Mouse (Mus musculus): ENCODE results near the gene Tango6. TPM values are rescaled to one million over a fixed set of nuclear protein-coding genes. Genes with fewer than 3 reads are reported as not detected.

Tango6 gene
- polyA plus RNA-seq, 1 experiment from 2014 or later = 7.1 TPM

DNA sequence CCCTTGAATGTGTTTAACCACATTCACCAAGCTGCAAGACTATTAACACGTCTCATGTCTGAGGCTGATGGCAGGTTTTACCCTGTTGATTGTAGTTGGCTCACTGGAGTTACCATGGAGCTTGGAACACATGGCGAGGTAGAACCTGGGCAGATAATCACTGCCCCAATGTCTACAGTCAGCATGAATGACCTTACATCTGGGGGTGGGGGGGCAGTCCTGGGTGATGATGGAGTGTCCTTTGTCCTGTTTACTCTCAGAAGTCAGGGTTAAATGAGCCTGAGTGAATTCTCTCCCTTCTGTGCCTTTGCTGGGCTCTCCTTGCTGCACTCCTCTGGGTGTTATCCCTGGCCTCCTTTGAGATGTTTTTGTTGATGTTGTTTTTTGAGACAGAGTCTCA is 40.7 kb upstream of the Tango6 start:
- Histone ChIP-seq H3K9ac (ENCODE audit: low read length) (no peak overlapping the region), H3K4me3 (ENCODE audit: control insufficient read depth in 1 of 2, insufficient read depth in 1 of 2, low read depth in 1 of 2, low read length in 2 of 2) (no peak overlapping the region), H3K36me3 (ENCODE audit: control insufficient read depth, insufficient read depth, low read length) (no peaks in the 10 kb centered on the region), H3K4me2 (ENCODE audit: low read length) (no peak overlapping the region), H3K27me3 (ENCODE audit: control insufficient read depth, insufficient read depth, low read length) (no peaks in the 10 kb centered on the region), H3K9me3 (ENCODE audit: control insufficient read depth, low read length) (no peaks in the 10 kb centered on the region), H3K4me1 (ENCODE audit: control insufficient read depth in 2 of 2, insufficient read depth in 2 of 2, low read length in 2 of 2) (no peaks in the 10 kb centered on the region), H3K27ac (replicated peaks in 1 of 2; ENCODE audit: control insufficient read depth in 1 of 2, insufficient read depth in 1 of 2, low read depth in 2 of 2, low read length in 2 of 2) (no peak overlapping the region)
- 84% methylated on average over 2 of the region's 2 CpGs for WGBS
- no peak for ATAC-seq (ENCODE audit: insufficient number of reproducible peaks, insufficient read depth, low FRiP score, low read depth)

- Histone ChIP-seq H3K9ac (ENCODE audit: low read length) (no peak overlapping the region), H3K4me1 (ENCODE audit: control insufficient read depth in 2 of 2, insufficient read depth in 2 of 2, low read length in 2 of 2) (no peaks in the 10 kb centered on the region), H3K36me3 (ENCODE audit: control insufficient read depth, insufficient read depth, low read length) (no peaks in the 10 kb centered on the region), H3K9me3 (ENCODE audit: control insufficient read depth, low read length) (no peaks in the 10 kb centered on the region), H3K4me2 (ENCODE audit: low read length) (no peak overlapping the region), H3K27ac (replicated peaks in 1 of 2; ENCODE audit: control insufficient read depth in 1 of 2, insufficient read depth in 1 of 2, low read depth in 2 of 2, low read length in 2 of 2) (no peak overlapping the region), H3K27me3 (ENCODE audit: control insufficient read depth, insufficient read depth, low read length) (no peaks in the 10 kb centered on the region), H3K4me3 (ENCODE audit: control insufficient read depth in 1 of 2, insufficient read depth in 1 of 2, low read depth in 1 of 2, low read length in 2 of 2) (no peak overlapping the region)
- no peak for ATAC-seq (ENCODE audit: insufficient number of reproducible peaks, insufficient read depth, low FRiP score, low read depth)
- WGBS = 86% methylated on average over 4 of the region's 4 CpGs
Measured at GRCm38 (mm10) chr8:106643100-106643499, 39.8 kb upstream of the Tango6 start.

- 69% methylated on average over 3 of the region's 3 CpGs for WGBS
- Histone ChIP-seq H3K27me3 (ENCODE audit: control insufficient read depth, insufficient read depth, low read length) (no peaks in the 10 kb centered on the region), H3K36me3 (ENCODE audit: control insufficient read depth, insufficient read depth, low read length) (no peaks in the 10 kb centered on the region), H3K4me2 (ENCODE audit: low read length) (no peak overlapping the region), H3K4me3 (ENCODE audit: control insufficient read depth in 1 of 2, insufficient read depth in 1 of 2, low read depth in 1 of 2, low read length in 2 of 2) (no peak overlapping the region), H3K9me3 (ENCODE audit: control insufficient read depth, low read length) (no peaks in the 10 kb centered on the region), H3K27ac (replicated peaks in 1 of 2; ENCODE audit: control insufficient read depth in 1 of 2, insufficient read depth in 1 of 2, low read depth in 2 of 2, low read length in 2 of 2) (no peak overlapping the region), H3K4me1 (ENCODE audit: control insufficient read depth in 2 of 2, insufficient read depth in 2 of 2, low read length in 2 of 2) (no peaks in the 10 kb centered on the region), H3K9ac (ENCODE audit: low read length) (no peak overlapping the region)
- no peak for ATAC-seq (ENCODE audit: insufficient number of reproducible peaks, insufficient read depth, low FRiP score, low read depth)
Measured at GRCm38 (mm10) chr8:106644957-106645356, 37.9 kb upstream of the Tango6 start.

DNA sequence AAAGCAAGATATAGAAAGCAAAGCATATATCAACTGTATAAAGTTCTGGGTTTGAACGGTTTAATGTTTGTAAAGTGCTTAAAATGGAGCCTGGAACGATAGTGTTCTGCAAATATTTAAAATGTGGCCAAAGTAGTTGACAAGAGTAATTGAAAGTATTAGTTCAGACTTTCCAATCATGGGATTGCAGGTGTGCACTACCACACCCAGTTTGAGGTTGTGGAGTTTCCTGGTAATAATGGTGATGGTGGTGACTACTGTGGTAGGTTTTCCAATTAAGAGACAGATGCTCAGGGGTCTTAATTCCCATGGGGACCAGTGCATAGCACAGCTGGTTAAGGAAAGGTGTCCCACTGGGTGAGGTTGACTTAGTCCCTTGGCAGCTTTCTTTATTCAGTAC is 36.7 kb upstream of the Tango6 start:
- ATAC-seq (ENCODE audit: insufficient number of reproducible peaks, insufficient read depth, low FRiP score, low read depth) = no peak
- no peak overlapping the region for H3K4me3 ChIP-seq (ENCODE audit: control insufficient read depth in 1 of 2, insufficient read depth in 1 of 2, low read depth in 1 of 2, low read length in 2 of 2)
- H3K4me1 ChIP-seq (ENCODE audit: control insufficient read depth in 2 of 2, insufficient read depth in 2 of 2, low read length in 2 of 2) = no peaks in the 10 kb centered on the region
- H3K9me3 ChIP-seq (ENCODE audit: control insufficient read depth, low read length) = no peaks in the 10 kb centered on the region
- no peak overlapping the region for H3K4me2 ChIP-seq (ENCODE audit: low read length)
- no peak overlapping the region for H3K9ac ChIP-seq (ENCODE audit: low read length)
- no peaks in the 10 kb centered on the region for H3K36me3 ChIP-seq (ENCODE audit: control insufficient read depth, insufficient read depth, low read length)
- H3K27me3 ChIP-seq (ENCODE audit: control insufficient read depth, insufficient read depth, low read length) = no peaks in the 10 kb centered on the region
- WGBS = 85% methylated on average over 2 of the region's 2 CpGs
- H3K27ac ChIP-seq (replicated peaks in 1 of 2; ENCODE audit: control insufficient read depth in 1 of 2, insufficient read depth in 1 of 2, low read depth in 2 of 2, low read length in 2 of 2) = no peak overlapping the region

GRCm38 (mm10) chr8:106646731-106647130 is 36.1 kb upstream of the Tango6 start:
- H3K27me3 ChIP-seq (ENCODE audit: control insufficient read depth, insufficient read depth, low read length) = no peaks in the 10 kb centered on the region
- no peak overlapping the region for H3K4me2 ChIP-seq (ENCODE audit: low read length)
- H3K27ac ChIP-seq (replicated peaks in 1 of 2; ENCODE audit: control insufficient read depth in 1 of 2, insufficient read depth in 1 of 2, low read depth in 2 of 2, low read length in 2 of 2) = no peak overlapping the region
- H3K4me1 ChIP-seq (ENCODE audit: control insufficient read depth in 2 of 2, insufficient read depth in 2 of 2, low read length in 2 of 2) = no peaks in the 10 kb centered on the region
- no peak overlapping the region for H3K9ac ChIP-seq (ENCODE audit: low read length)
- H3K9me3 ChIP-seq (ENCODE audit: control insufficient read depth, low read length) = no peaks in the 10 kb centered on the region
- no peak for ATAC-seq (ENCODE audit: insufficient number of reproducible peaks, insufficient read depth, low FRiP score, low read depth)
- H3K4me3 ChIP-seq (ENCODE audit: control insufficient read depth in 1 of 2, insufficient read depth in 1 of 2, low read depth in 1 of 2, low read length in 2 of 2) = no peak overlapping the region
- WGBS = 82% methylated on average over 5 of the region's 5 CpGs
- H3K36me3 ChIP-seq (ENCODE audit: control insufficient read depth, insufficient read depth, low read length) = no peaks in the 10 kb centered on the region

DNA sequence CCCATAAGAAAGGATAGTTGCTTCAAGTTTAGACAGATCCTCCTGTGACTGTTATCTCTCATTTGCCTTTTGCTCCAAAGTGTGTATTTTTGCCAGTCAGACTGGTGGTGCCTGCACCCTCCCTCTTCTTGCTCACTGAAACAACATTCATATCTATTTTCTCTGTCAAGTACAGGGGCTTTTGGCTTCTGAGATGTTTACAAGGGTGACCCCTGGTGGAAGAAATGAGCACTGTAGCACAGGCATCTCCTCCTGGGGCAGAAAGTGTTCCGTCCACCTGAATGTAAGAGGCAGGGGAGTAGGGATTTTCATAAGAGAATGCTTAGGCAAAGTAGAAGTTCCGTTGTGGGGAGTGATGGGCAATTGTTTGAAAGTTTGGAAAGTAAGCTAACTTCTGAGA is 35.5 kb upstream of the Tango6 start:
- Histone ChIP-seq H3K27me3 (ENCODE audit: control insufficient read depth, insufficient read depth, low read length) (no peaks in the 10 kb centered on the region), H3K36me3 (ENCODE audit: control insufficient read depth, insufficient read depth, low read length) (no peaks in the 10 kb centered on the region), H3K4me1 (ENCODE audit: control insufficient read depth in 2 of 2, insufficient read depth in 2 of 2, low read length in 2 of 2) (no peaks in the 10 kb centered on the region), H3K27ac (replicated peaks in 1 of 2; ENCODE audit: control insufficient read depth in 1 of 2, insufficient read depth in 1 of 2, low read depth in 2 of 2, low read length in 2 of 2) (no peak overlapping the region), H3K4me3 (ENCODE audit: control insufficient read depth in 1 of 2, insufficient read depth in 1 of 2, low read depth in 1 of 2, low read length in 2 of 2) (no peak overlapping the region), H3K9ac (ENCODE audit: low read length) (no peak overlapping the region), H3K9me3 (ENCODE audit: control insufficient read depth, low read length) (no peaks in the 10 kb centered on the region), H3K4me2 (ENCODE audit: low read length) (no peak overlapping the region)
- 25% methylated on average over 2 of the region's 2 CpGs for WGBS
- ATAC-seq (ENCODE audit: insufficient number of reproducible peaks, insufficient read depth, low FRiP score, low read depth) = no peak

DNA sequence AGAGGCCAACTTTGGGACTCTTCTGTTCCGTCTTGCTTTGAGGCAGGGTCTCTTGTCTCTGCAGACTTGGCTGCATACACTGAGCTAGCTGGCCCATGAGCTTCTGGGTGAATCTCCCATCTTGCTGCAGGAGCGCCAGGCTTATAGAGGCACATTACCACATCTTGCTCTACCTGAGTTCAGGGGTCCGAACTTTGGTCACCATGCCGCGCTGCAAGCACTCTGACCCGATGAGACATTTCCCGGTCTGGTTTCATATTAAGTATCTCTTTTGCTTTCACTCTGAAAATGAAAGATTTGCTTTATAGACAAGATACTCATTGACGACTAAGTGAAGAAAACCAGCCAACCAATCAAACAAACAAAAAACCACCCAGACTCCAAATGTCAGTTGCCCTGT is 34.4 kb upstream of the Tango6 start:
- Histone ChIP-seq H3K4me3 (ENCODE audit: control insufficient read depth in 1 of 2, insufficient read depth in 1 of 2, low read depth in 1 of 2, low read length in 2 of 2) (no peak overlapping the region), H3K9ac (ENCODE audit: low read length) (no peak overlapping the region), H3K27ac (replicated peaks in 1 of 2; ENCODE audit: control insufficient read depth in 1 of 2, insufficient read depth in 1 of 2, low read depth in 2 of 2, low read length in 2 of 2) (no peak overlapping the region), H3K27me3 (ENCODE audit: control insufficient read depth, insufficient read depth, low read length) (no peaks in the 10 kb centered on the region), H3K4me2 (ENCODE audit: low read length) (no peak overlapping the region), H3K9me3 (ENCODE audit: control insufficient read depth, low read length) (no peaks in the 10 kb centered on the region), H3K4me1 (ENCODE audit: control insufficient read depth in 2 of 2, insufficient read depth in 2 of 2, low read length in 2 of 2) (no peaks in the 10 kb centered on the region), H3K36me3 (ENCODE audit: control insufficient read depth, insufficient read depth, low read length) (no peaks in the 10 kb centered on the region)
- 88% methylated on average over 8 of the region's 8 CpGs for WGBS
- ATAC-seq (ENCODE audit: insufficient number of reproducible peaks, insufficient read depth, low FRiP score, low read depth) = no peak

DNA sequence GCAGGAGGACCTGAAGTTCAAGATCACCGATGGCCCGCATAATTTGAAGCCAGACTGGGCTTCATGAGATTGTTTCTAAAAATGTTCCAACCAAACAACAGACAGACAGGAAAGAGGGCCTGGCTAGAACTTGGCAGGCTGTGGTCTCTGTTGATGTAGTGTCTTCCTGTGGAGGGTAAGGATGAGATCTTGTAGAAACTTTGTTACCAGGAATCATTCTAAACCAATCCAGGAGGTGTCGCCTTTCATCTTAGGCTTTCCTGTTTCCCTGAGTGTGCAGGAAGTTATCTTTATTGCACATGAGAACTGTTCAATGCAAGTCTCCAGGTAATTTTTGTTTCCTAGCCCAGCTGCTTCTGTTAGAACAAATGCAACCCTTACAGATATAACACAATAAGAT is 30.9 kb upstream of the Tango6 start:
- Histone ChIP-seq H3K27me3 (ENCODE audit: control insufficient read depth, insufficient read depth, low read length) (no peaks in the 10 kb centered on the region), H3K4me3 (ENCODE audit: control insufficient read depth in 1 of 2, insufficient read depth in 1 of 2, low read depth in 1 of 2, low read length in 2 of 2) (no peak overlapping the region), H3K4me1 (ENCODE audit: control insufficient read depth in 2 of 2, insufficient read depth in 2 of 2, low read length in 2 of 2) (no peaks in the 10 kb centered on the region), H3K9ac (ENCODE audit: low read length) (no peak overlapping the region), H3K4me2 (ENCODE audit: low read length) (no peak overlapping the region), H3K36me3 (ENCODE audit: control insufficient read depth, insufficient read depth, low read length) (no peaks in the 10 kb centered on the region), H3K27ac (replicated peaks in 1 of 2; ENCODE audit: control insufficient read depth in 1 of 2, insufficient read depth in 1 of 2, low read depth in 2 of 2, low read length in 2 of 2) (no peak overlapping the region), H3K9me3 (ENCODE audit: control insufficient read depth, low read length) (no peaks in the 10 kb centered on the region)
- 73% methylated on average over 3 of the region's 3 CpGs for WGBS
- no peak for ATAC-seq (ENCODE audit: insufficient number of reproducible peaks, insufficient read depth, low FRiP score, low read depth)
